Mouse (Mus musculus) CH12F3 (cell line): ENCODE data around the gene Vgf.

ENCODE experiments used
- in situ Hi-C: fragments of 300-500 bp; cut with MboI; formaldehyde crosslinking; loops from 2 replicates; pipeline ENCODE4 v1.14.3; 2020; ENCODE audit warnings: low sequenced_read_pairs

Vgf gene

DNA sequence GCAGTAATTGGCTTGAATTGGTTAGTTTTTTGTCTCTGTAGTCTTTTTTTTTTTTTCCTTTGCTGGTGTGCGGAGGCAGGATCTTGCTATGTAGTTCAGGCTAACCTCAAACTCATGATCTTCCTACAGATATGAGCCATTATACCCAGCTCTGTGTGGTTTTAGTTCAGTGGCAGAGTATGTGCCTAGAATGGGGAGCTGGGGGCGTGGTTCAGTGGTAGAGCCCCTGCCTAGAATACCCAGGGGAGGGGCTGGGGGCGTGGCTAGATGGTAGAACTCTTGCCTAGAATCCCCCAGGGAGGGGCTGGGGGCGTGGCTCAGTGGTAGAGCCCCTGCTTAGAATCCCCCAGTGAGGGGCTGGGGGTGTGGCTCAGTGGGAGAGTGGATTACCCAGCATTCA is 42.5 kb downstream of the Vgf start:
- in situ Hi-C loops: no loop called here

DNA sequence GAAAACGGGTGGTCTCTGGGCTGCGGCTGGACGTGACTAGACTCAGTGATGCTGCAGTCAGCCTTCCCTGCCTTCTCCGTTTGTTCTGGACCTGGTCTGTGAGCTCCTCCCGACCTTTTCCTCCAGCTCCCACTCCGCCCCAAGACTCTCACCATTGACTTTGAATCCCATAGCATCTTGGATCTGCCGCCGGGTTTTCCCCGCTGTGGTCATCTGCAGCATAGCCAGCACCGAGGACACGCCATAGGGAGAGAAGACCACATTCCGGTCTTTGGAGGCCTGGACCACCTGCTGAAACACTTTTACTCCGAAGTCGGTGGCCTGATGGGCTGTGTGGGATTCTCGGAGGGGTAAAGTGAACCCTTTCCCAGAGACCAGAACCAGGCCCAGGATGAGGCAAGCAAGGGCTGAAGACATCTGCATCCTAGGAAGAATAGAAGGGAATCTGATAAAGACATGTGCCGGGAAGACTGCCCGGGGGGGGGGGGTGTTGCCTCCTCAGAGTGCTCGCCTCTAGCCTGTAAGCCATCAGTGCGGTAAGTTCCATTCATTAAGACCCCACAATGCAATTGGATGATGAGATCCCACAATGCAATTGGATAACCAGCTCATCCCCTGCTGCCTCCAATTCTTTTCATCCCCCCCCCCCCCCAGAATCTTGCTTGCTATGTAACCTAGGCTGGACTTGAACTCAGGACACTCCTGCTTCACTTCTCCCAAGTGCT is 44.9 kb downstream of the Vgf start:
- in situ Hi-C loops: no loop called here

DNA sequence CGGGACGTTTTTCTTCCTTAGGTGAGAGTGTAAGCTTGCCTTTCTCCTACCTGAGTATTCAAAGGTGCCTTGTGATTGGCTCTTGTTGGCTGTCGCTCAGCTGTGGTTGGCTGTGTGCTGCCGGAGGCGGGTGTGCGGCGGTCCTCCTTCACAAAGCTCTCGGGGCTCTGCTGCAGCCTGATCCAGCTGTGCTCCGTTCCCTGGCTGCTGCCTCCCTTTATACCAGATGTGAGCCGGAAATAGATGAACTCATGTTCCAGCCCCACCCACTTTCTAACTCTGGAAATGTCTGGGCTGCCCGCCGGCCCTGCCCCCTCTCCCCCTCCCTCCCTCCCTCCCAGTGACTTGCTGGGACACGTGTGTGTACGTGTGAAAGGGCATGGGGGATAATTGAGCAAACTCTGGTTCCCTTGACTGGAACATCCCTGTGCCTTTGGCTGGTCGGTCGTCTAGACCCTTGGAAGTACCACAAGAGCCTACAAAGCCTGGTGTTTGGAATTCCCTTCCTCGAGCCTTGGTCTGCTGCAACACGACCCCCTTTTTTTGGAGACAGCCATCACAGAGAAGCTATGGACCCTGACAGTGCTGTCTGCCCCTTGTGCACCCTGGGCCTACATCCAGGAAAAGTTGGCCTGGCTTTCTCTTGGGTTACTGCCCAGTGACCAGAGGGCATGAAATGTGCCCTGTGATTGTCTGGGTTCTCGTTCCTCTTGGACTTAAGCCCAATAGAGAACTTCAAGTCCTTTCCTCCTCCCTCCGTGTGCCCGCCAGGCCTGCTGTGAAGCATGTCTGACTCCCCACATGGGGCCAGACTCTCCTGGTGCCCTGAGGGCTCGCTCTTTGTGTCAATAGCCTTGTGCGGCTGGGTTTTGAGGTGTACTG is 46.1 kb downstream of the Vgf start, which contains the start of gene Serpine1:
Gene Serpine1 (minus strand): TSS at position 190 of the 882 bp plus-strand sequence.
- in situ Hi-C loops: no loop called here

DNA sequence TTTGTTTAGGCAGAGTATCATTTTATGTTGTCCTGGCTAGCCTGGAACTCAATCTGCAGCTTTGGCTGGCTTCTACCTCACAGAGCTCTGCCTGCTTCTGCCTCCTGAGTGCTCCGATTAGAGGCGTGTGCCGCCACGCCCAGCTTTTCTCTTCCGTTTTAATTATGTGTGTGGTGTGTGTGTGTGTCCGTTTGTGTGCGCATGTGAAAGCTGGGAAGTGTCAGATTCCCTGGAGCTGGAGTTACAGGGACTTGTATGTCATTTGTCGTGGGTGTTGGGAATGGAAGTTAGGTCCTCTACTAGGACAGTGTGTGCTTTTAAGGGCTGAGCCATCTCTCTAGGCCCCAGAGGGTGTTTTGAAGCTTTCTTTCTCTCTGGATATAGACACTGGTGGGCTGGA is 46.9 kb downstream of the Vgf start:
- in situ Hi-C loops: no loop called here

DNA sequence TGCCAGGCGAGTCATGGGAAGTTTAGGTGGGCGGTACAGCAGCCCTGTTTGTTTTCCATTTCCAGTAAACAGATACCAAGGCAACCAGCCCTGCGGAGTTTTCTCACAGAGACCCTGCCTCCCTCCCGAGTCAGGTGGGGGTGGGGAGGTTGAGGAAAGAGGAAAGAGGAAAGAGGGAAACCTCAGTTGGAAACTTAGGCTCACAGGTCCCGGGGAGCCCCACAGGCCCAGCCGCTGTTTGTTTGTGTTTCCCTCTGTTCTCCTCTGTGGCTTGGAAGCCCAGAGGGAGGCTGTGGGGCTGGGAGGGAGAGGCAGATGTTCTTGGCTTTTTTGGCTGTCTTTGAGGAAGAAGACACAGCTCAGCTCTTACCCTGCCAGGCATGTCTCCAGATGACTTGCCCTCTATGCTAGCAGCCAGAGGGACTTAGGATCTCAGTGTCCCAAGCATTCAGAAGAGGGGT is 48.0 kb downstream of the Vgf start:
- in situ Hi-C loops: no loop called here

DNA sequence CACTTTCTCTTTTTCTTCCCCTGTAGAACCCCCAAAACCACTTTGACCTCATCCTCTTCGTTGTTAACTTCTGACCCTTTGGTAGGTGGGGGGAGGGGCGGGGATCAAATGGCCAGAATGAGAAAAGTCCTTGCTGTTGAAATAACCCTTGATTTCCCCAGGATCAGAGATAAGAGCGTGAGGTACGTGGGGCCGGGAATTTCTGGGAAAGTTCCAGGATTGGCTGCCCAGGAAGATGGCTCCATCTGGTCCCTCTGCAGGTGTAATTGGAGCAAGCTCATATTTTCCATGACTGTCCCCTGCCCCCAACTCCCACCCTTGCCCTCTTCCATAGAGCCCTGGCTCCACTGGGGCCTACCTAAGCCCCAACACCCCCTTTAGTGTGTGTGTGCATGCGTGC is 49.5 kb downstream of the Vgf start:
- in situ Hi-C loops: no loop called here

DNA sequence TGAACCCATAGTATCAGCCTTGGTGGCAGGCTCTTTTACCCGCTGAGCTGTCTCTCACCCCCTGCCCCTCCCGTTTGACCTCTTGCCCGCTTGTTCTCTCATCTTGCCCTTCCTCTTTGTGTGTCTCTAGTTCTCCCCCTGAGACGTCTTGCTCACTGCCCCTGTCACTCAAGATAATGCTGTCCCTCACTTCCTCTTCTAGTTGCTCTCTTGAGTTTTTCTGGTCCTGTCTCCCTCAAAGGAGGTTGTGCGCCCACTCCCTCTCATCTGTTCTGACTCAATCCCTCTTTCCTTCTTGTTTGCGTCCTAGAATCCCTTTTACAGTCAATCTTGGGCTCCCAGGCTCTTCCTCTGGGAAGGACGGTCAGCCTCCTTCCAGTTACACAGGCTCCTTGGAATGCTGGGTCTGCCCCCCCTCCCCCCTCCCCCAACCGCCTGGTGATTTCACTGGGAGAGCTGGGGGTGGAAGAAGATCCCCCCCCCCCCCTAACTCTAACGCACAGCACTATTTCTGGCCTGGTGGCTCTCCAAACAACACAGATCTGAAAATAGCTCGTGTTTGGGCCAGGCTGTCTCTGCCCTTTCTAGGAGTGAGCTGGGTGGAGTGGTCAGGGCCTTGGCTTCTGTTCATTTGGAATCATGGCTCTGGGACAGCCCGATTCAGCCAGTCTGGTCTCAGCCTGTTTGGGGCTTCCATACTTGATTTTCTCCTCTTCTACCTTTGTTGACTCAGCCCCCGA is 50.2 kb downstream of the Vgf start:
- in situ Hi-C loops: no loop called here

DNA sequence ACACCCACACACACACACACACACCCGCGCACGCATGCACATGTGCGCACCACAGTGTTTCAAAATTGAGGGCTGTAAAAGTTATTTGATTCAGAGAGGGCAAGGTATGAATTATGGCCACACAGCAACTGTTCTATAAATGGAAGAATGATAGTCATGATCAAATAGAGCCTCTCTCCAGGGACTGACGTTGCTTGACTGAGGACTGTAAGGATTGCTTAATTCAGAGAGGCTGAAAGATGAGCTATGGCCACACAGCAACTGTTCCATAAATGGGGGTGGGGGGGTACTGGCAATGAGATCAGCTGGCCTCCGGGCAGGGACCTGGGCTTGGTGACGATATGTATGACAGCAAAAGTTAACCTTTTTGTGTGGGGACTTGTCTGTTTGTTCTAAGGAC is 51.0 kb downstream of the Vgf start:
- in situ Hi-C loops: no loop called here

DNA sequence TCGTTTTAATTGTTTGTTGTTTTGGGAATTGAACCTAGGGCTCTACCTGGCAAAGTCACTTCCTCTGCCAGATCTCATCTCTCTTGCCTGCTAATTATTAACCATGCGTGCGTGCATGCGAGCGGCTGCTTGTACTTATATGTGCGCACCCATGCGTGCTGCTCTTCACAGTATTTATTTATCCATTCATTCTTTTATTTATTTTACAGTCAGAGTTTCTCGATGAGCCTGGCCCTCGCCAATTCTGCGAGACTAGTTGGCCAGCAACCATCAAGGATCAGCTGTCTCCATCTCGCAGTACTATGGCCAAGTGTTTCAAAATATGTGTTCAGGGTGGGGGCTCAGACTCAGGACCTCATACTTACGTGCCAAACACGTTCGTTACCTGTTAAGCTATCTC is 51.8 kb downstream of the Vgf start:
- in situ Hi-C loops: no loop called here

DNA sequence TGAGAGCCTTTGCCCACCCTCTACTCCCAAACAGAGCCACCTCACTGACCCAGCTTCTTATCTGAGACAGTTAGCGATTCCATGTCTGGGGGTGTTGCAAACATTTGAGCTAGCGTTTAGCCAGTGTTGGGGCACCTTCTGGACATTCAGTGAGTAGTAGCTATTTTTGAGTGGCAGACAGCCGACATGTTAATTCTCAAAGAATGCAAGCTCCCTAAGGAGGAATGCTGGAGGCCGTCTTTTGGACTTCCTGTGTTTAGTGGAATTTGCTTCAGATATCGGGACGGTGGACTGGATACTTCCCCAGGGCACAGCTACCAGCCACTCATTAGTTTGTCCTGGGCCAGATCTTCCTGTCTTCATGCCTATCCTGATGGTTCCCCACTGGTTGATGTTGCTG is 52.4 kb downstream of the Vgf start:
- in situ Hi-C loops: no loop called here

DNA sequence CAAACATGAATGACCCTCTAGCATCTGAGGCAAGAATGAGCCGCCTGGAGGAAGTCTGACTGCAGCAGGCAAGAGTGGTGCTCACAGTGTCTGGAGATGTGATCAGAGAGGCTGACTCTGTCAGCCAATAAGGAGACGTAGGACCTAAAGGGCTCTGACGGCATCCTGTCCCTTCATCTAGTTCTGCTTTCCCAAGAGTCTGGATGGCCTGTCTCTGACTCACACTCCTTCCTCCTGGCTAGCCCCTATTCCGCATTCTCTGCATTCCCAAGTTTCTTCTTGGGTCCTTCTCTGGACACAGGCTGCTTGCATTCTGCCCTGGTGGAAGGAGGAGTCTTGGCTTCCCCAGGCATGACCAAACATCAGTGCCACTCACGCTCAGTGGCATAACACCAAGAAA is 53.7 kb downstream of the Vgf start:
- in situ Hi-C loops: no loop called here
